Mouse (Mus musculus): ENCODE data around the gene Slc17a8. TPM values are rescaled to one million over a fixed set of nuclear protein-coding genes. Genes with fewer than 3 reads are reported as not detected.

The Slc17a8 gene
- under 1 TPM in 1 of 2 experiments, not detected in 1; 0.01 TPM for polyA plus RNA-seq (2012; fragmentation: generic; extraction: Trizol)

GRCm38 (mm10) chr10:89621129-89621528 lies at the start of gene Slc17a8:
TSS of gene Slc17a8 (minus strand) at chr10:89621253.

DNA sequence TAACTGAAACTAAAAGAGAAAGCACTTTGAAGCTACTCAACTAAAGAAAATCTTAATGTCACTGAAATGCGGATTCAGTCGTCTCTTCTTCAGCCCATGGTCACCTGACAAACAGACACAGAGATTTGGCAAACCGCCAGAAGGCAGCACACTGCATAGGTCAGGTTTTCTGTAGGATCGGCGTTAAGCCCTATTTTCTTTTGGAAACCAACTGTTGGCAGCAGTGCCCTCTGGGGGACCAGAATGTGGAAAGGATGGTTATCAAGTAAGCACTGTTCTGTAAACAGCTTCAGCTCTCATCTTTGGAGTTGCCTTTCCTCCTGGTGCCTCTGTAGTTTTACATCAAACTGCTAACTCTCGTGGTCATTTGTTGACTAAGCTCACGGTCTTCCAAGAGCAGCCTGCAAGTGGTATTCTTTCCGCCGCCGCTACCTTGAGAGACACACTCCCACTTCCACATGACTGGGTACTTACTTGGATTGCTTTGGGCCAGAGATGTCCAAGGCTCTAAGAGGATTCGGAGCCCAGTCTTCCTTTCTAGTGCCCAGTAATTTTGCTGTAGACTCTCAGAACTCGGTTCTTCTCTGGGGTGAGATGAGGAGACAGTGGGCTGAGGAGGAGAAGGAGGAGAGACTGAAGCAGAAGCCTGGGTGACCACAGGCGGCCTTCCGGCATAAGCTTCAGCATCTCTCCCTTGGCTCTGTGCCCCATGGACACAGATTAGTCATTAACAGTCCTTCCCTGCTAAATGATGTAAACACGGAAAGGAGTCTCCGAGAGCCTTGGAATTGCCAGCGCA lies 87.9 kb downstream of the Slc17a8 start, which contains the start of gene Nr1h4:
Gene Nr1h4, minus strand, starts transcription at position 657 of the 799 bp plus-strand sequence.

Other genes starting within 250 kb of the Slc17a8 start
- gene Gas2l3, start 177.3 kb downstream of the Slc17a8 start, polyA plus RNA-seq (2012; fragmentation: generic; extraction: Trizol): 1 to 10 TPM in 1 of 2 experiments, under 1 TPM in 1; 0.28 to 3.2 TPM
- under 1 TPM; 0.02 to 0.05 TPM for gene Nr1h4, start 87.7 kb downstream of the Slc17a8 start, polyA plus RNA-seq (2012; fragmentation: generic; extraction: Trizol)
- 1 to 10 TPM in 1 of 2 experiments, under 1 TPM in 1; 0.46 to 6.5 TPM for gene Scyl2, start 65.0 kb upstream of the Slc17a8 start, polyA plus RNA-seq (2012; fragmentation: generic; extraction: Trizol)
- gene Actr6, start 111.0 kb upstream of the Slc17a8 start, polyA plus RNA-seq (2012; fragmentation: generic; extraction: Trizol): 1 to 10 TPM in 1 of 2 experiments, under 1 TPM in 1; 0.19 to 2.7 TPM
- 1 to 10 TPM in 1 of 2 experiments, under 1 TPM in 1; 0.87 to 9.1 TPM for gene Uhrf1bp1l, start 123.7 kb upstream of the Slc17a8 start, polyA plus RNA-seq (2012; fragmentation: generic; extraction: Trizol)

Data from C3H10T1/2 (cell line).